Mouse (Mus musculus) bone marrow, adult 2 months (tissue): Measurements from ENCODE around the gene Unc5c.

ENCODE experiments used
- CTCF ChIP-seq: fragments of 200-500 bp; IDR thresholded peaks from 2 replicates; pipeline ENCODE4 v1.5.1; 2011; ENCODE audit warnings: low read length, control low read depth; ENCODE audit not compliant: control insufficient read depth, insufficient read depth
- POLR2A ChIP-seq: fragments of 200-500 bp; IDR thresholded peaks from 2 replicates; pipeline ENCODE4 v1.6.1; 2011; ENCODE audit warnings: low read depth, mild to moderate bottlenecking, control low read depth, low read length, borderline replicate concordance; ENCODE audit not compliant: control insufficient read depth

- TF ChIP-seq CTCF = no peak
- no peak for TF ChIP-seq POLR2A
Measured at GRCm38 (mm10) chr3:141466727-141467335, 1.8 kb downstream of the Unc5c start.
